Mouse (Mus musculus) liver, embryonic 11.5 days (tissue): Measurements from ENCODE around the gene Slc12a1. TPM values are rescaled to one million over a fixed set of nuclear protein-coding genes. Genes with fewer than 3 reads are reported as not detected.

Experiments used
- ATAC-seq: fragments of 200-750 bp; cut with Nextera tagmentation; replicated peaks from 2 replicates; pipeline ENCODE4 v1.8.0; 2017; ENCODE audit warnings: moderate number of reproducible peaks, mild to moderate bottlenecking, moderate TSS enrichment, moderate library complexity; ENCODE audit not compliant: low FRiP score
- DNase-seq: peaks from one replicate; pipeline ENCODE4 v3.0.0-alpha.2; 2017; ENCODE audit warnings: low spot score
- H3K27ac ChIP-seq: fragments of 300-500 bp; sonication (generic); 2 replicates; pipeline ENCODE4 v1.5.1; 2014; ENCODE audit warnings: mild to moderate bottlenecking, low read depth, low read length, control low read depth
- H3K27me3 ChIP-seq: fragments of 300-500 bp; sonication (generic); replicated peaks from 2 replicates; pipeline ENCODE4 v1.6.1; 2014; ENCODE audit warnings: low read length, mixed read lengths; ENCODE audit not compliant: control insufficient read depth, insufficient read depth
- H3K36me3 ChIP-seq: fragments of 300-500 bp; sonication (generic); 2 replicates; pipeline ENCODE4 v1.6.1; 2014; ENCODE audit warnings: mild to moderate bottlenecking, low read length, moderate library complexity, mixed read lengths; ENCODE audit not compliant: control insufficient read depth, insufficient read depth
- H3K4me1 ChIP-seq: fragments of 300-500 bp; sonication (generic); replicated peaks from 2 replicates; pipeline ENCODE4 v1.6.1; 2014; ENCODE audit warnings: low read length, mixed read lengths; ENCODE audit not compliant: control insufficient read depth, insufficient read depth
- H3K4me2 ChIP-seq: fragments of 300-500 bp; sonication (generic); 2 replicates; pipeline ENCODE4 v1.6.1; 2014; ENCODE audit warnings: mild to moderate bottlenecking, control low read depth, moderate library complexity
- H3K4me3 ChIP-seq: fragments of 300-500 bp; sonication (generic); 2 replicates; pipeline ENCODE4 v1.5.1; 2014; ENCODE audit warnings: low read depth, low read length, control low read depth
- H3K9ac ChIP-seq: fragments of 300-500 bp; sonication (generic); 2 replicates; pipeline ENCODE4 v1.6.1; 2014; ENCODE audit warnings: low read depth, low read length, control low read depth
- H3K9me3 ChIP-seq: fragments of 300-500 bp; sonication (generic); 2 replicates; pipeline ENCODE4 v1.6.1; 2016; ENCODE audit warnings: low read length, inconsistent platforms, mixed read lengths; ENCODE audit not compliant: control insufficient read depth
- WGBS: fragments of 180-500 bp; shearing (Covaris S2); extraction: QIAGEN DNeasy Blood & Tissue Kit; methylation state at CpG from one replicate; pipeline ENCODE4 v1.1.7; 2014; 5-methylcytosine and 5-hydroxymethylcytosine counted together
- polyA plus RNA-seq: library from polyadenylated mRNA; unstranded; fragments of >200 nt; fragmentation: Nextera tagmentation; extraction: Ambion mirVana; gene quantifications from 2 replicates; pipeline ENCODE4 v1.2.1, GENCODE M21; 2014

Slc12a1 gene
- polyA plus RNA-seq, 1 experiment from 2014 or later = not detected

DNA sequence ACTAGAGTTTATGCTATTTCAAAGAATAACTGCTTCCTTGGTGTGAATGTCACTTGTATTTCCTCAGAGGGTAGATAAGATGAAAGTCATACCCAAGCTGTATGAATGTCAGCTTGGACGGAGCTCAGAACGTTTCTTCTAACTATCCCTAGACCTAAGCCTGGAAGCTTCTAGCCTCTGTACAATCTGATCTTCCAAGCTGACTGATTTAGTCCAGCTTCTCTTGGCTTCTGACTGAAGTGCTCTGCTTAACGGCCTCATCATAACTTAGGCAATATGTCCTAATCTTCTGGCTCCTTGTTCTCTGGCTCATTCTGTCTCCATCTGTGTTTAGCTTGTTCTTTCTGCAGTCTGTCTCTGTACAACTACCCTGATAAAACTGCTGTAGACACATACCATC lies 102.3 kb downstream of the Slc12a1 start:
- Histone ChIP-seq H3K36me3 (peaks cover 71% of the 10 kb centered on the region), H3K4me1 (peaks cover 12% of the 10 kb centered on the region), H3K27me3 (no peaks in the 10 kb centered on the region), H3K4me2 (no peak overlapping the region), H3K9ac (no peak overlapping the region), H3K9me3 (no peaks in the 10 kb centered on the region), H3K4me3 (no peak overlapping the region), H3K27ac (no peak overlapping the region)
- WGBS = 78% methylated on average over 3 of the region's 3 CpGs
- DNase-seq (no peak), ATAC-seq (no peak)

DNA sequence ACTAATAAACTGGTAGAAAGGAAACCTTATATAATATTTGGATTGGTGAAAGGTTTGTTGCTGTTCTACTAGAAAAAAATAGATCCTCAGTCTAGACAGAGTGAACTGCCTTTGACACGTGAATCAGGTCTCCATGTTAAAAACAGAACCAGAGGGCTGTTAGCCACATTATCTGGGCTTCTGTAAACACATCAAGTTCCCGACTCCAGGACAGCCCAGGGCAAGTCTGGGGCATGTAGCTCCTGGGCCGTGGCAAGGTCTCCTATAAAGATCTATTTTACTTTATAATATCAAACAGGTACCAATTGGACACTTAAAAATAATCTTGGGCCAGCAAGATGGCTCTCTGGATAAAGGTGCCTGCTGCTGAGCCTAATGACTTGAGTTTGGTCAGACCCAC lies 103.6 kb downstream of the Slc12a1 start:
- WGBS = 67% methylated on average over 3 of the region's 3 CpGs
- Histone ChIP-seq H3K9ac (no peak overlapping the region), H3K27ac (no peak overlapping the region), H3K27me3 (no peaks in the 10 kb centered on the region), H3K4me1 (peaks cover 9% of the 10 kb centered on the region; the same call in 1 of the 2 replicates), H3K9me3 (no peaks in the 10 kb centered on the region), H3K4me3 (no peak overlapping the region), H3K4me2 (no peak overlapping the region), H3K36me3 (peaks cover 64% of the 10 kb centered on the region)
- ATAC-seq (no peak), DNase-seq (no peak)

DNA sequence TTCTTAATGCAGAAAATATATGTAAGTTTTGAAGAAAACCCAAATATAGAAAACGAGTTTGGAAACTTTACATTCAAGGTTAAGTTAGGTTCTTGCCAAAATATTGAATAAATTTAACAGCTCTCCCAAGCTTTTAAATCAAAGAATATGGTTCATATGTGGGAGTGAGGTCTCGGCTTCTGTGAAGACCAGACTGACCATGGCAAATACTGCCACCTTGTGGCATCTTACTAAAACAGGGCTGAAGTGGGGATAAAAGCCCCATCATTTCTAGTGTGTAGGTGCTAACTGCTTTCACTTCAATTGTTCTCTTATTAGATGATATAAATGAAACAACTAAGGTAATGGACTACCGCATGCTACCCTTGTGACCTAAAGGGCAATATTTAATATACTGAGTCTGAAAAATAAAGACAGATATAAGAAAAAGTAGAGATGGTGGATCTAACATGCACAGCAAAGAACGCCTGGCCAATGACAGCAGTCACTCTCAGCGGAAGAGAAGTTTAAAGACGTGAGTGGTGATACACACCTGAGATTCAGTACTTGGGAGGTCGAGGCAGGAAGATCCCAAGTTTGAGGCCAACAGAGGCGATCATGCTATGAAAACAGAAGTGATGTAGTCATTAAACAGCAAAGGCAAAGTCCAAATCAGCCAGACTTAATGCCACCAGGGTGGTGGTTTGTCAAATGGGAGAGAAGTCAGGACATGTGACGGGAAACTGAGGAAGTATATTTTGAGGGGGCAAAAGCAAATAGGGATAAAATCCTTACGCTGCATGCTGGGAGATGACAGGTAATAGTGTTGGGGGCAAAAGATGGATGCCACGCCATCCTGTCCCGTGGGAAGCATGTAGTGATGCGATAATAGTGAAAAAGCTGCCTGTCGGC lies 107.2 kb downstream of the Slc12a1 start:
- DNase-seq (no peak), ATAC-seq (0 out of 2 replicates have a peak, but pooled peaks have one; percentile 42)
- Histone ChIP-seq H3K4me1 (no peaks in the 10 kb centered on the region), H3K36me3 (peaks cover 37% of the 10 kb centered on the region; the same call in 1 of the 2 replicates), H3K4me3 (no peak overlapping the region), H3K9me3 (no peaks in the 10 kb centered on the region), H3K4me2 (no peak overlapping the region), H3K9ac (no peak overlapping the region), H3K27me3 (no peaks in the 10 kb centered on the region), H3K27ac (no peak overlapping the region)
- WGBS = 83% methylated on average over 14 of the region's 14 CpGs

DNA sequence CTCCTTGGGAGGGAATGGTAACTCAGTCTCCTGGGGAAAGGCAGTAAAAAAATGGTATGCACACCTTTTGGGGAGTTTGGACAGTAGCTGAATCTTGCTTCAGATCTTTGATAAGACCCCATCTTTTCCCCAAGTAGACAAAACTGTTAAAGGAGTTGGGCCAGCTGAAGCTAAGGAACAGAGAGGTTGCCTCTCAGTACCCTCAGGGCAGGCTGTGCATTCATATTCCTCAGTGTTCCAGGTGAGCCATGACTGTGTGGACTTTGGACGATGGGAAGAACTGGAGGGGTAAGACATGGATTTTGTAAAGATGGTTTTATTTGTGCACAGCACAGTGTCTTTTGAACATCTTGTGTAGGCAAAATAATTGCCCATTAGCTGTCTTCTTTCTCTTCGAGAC lies 108.0 kb downstream of the Slc12a1 start:
- DNase-seq = no peak
- no peaks in the 10 kb centered on the region for H3K9me3 ChIP-seq
- no peak for ATAC-seq
- H3K9ac ChIP-seq = no peak overlapping the region
- no peak overlapping the region for H3K4me2 ChIP-seq
- no peak overlapping the region for H3K27ac ChIP-seq
- H3K27me3 ChIP-seq = no peaks in the 10 kb centered on the region
- no peaks in the 10 kb centered on the region for H3K4me1 ChIP-seq
- H3K4me3 ChIP-seq = no peak overlapping the region
- WGBS = 85% methylated on average over 2 of the region's 2 CpGs
- H3K36me3 ChIP-seq = peaks cover 33% of the 10 kb centered on the region; the same call in 1 of the 2 replicates

DNA sequence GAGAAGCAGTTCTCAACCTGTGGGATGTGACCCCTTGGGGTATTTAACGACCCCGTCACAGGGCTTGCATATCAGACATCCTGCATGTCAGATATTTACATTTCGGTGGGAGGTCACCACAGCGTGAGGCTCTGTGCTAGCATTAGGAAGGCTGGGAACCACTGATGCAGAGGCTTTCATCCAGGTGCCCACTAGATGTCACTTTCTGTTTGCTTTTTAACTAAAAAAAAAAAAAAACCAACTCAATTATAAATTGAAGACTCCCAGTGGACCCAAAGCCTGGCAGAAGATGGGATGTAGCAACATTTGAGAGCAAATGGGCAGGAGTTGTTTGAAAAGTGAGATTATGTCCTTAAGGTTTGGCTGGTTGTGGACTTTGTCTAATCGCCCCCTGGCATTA lies 110.8 kb downstream of the Slc12a1 start:
- WGBS = 25% methylated on average over 5 of the region's 5 CpGs
- no peak for ATAC-seq
- H3K27me3 ChIP-seq = no peaks in the 10 kb centered on the region
- no peak overlapping the region for H3K9ac ChIP-seq
- no peak overlapping the region for H3K4me3 ChIP-seq
- no peak for DNase-seq
- no peaks in the 10 kb centered on the region for H3K4me1 ChIP-seq
- no peaks in the 10 kb centered on the region for H3K9me3 ChIP-seq
- H3K27ac ChIP-seq = no peak overlapping the region
- H3K4me2 ChIP-seq = no peak overlapping the region
- peaks cover 6% of the 10 kb centered on the region; the same call in 1 of the 2 replicates for H3K36me3 ChIP-seq

DNA sequence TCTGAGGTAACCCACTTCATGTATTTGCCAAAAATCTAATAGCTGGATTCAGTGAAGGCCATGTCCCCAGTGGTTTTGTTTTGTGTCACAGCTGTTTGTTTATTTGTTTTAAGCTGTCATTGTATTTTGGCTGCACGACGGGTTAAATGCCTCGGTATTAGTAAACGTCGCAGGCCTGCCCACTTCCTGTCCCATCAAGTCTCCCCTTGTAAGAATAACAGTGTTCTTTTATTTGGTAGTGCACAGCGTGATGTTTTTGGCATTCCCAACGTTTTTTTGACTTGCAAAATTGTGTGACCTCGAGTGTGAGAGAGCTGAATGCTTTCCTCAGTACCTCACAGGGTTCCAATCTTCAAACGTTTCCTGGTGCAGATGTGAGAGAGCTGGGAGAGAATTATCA lies 111.4 kb downstream of the Slc12a1 start:
- H3K4me3 ChIP-seq = no peak overlapping the region
- DNase-seq (no peak), ATAC-seq (no peak)
- no peak overlapping the region for H3K4me2 ChIP-seq
- 36% methylated on average over 9 of the region's 9 CpGs for WGBS
- H3K9me3 ChIP-seq = no peaks in the 10 kb centered on the region
- no peak overlapping the region for H3K9ac ChIP-seq
- no peaks in the 10 kb centered on the region for H3K27me3 ChIP-seq
- no peak overlapping the region for H3K27ac ChIP-seq
- peaks cover 3% of the 10 kb centered on the region; the same call in 1 of the 2 replicates for H3K36me3 ChIP-seq
- H3K4me1 ChIP-seq = no peaks in the 10 kb centered on the region

DNA sequence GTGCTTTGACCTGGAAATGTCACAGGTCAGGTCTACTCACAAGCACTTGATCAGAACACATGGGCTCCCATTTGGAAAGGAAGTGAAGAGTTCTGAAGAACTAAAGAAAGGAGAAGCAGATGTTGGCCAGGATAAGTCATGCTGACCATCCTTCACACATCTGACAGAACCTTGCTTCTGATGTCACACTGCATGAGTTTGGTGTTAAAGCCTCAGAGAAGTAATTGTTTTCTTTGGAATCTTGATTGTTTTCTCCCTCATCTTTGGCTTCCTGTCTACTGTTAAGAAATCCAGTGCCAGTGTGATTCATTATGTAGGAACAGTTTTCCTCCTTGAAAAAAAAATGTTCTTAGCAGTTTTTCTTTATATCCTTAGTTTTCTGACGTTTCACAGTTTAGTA lies 116.6 kb downstream of the Slc12a1 start:
- Histone ChIP-seq H3K4me3 (no peak overlapping the region), H3K4me1 (no peaks in the 10 kb centered on the region), H3K4me2 (no peak overlapping the region), H3K9me3 (no peaks in the 10 kb centered on the region), H3K36me3 (no peaks in the 10 kb centered on the region), H3K27me3 (no peaks in the 10 kb centered on the region), H3K9ac (no peak overlapping the region), H3K27ac (no peak overlapping the region)
- DNase-seq = no peak
- ATAC-seq = no peak
- 77% methylated on average over 1 of the region's 1 CpGs for WGBS

DNA sequence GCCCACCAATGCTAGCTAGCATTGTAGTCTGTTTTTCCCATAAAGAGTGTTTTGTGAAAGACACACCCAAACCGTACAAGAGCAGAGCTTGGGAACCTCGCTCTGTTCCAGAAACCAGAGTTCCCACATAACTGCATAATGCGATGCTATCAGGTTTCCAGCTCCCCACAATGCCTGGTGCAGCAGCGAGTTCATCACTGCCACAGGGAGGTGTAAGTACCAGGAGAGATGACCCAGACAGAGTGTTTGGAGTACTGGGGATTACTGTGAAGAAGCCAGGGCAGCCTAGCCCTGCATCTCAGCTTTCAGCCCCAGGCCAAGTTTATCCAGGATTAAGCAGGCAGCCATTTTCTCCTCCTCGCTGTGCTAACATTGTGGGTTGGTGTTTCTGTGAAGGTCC lies 123.3 kb downstream of the Slc12a1 start:
- H3K27me3 ChIP-seq = no peaks in the 10 kb centered on the region
- H3K36me3 ChIP-seq = no peaks in the 10 kb centered on the region
- no peak for ATAC-seq
- H3K4me3 ChIP-seq = no peak overlapping the region
- WGBS = 64% methylated on average over 5 of the region's 5 CpGs
- H3K4me1 ChIP-seq = no peaks in the 10 kb centered on the region
- no peak for DNase-seq
- no peak overlapping the region for H3K27ac ChIP-seq
- no peak overlapping the region for H3K4me2 ChIP-seq
- H3K9me3 ChIP-seq = no peaks in the 10 kb centered on the region
- H3K9ac ChIP-seq = no peak overlapping the region

DNA sequence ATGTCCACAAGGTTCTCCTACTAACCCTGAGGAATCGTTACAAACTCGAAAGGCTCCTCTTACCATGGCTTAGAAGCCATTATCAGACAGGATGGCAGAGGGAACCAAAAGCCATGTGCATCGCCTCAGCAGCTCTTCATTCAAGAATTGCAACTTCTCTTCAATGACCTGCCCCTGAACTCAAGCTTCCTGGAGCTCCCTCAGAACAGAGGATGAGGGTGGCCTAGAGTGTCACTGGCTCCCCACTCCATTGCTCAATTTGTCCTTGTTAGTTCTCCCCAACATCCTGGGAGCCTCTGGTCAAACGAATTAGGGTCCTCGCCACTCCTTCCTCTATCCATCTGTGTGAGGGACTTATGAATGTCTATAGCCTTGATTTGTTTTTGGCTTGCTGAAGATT lies 124.4 kb downstream of the Slc12a1 start:
- DNase-seq (no peak), ATAC-seq (no peak)
- WGBS = 70% methylated on average over 5 of the region's 5 CpGs
- Histone ChIP-seq H3K9me3 (no peaks in the 10 kb centered on the region), H3K4me1 (no peaks in the 10 kb centered on the region), H3K9ac (no peak overlapping the region), H3K4me2 (no peak overlapping the region), H3K27ac (no peak overlapping the region), H3K36me3 (no peaks in the 10 kb centered on the region), H3K27me3 (no peaks in the 10 kb centered on the region), H3K4me3 (no peak overlapping the region)
